Mouse (Mus musculus) liver, adult 2 months (tissue): ENCODE measurements at regions not wholly inside any gene's neighbourhood (a gene's known extent, or its start where the extent isn't known, plus 50 kb on each side); places are given as distances from the start of the nearest gene placed in this dataset.

Source experiments
- CTCF ChIP-seq: fragments of 200-500 bp; IDR thresholded peaks from 2 replicates; pipeline ENCODE4 v1.5.1; 2011; ENCODE audit warnings: low read depth, low read length, control low read depth
- POLR2A ChIP-seq: fragments of 200-500 bp; IDR thresholded peaks from 2 replicates; pipeline ENCODE4 v1.6.1; 2011; ENCODE audit warnings: low read length, control low read depth; ENCODE audit not compliant: insufficient read depth; ENCODE audit errors: extremely low read depth

- no peak for TF ChIP-seq POLR2A
- TF ChIP-seq CTCF, result no peak
Measured at GRCm38 (mm10) chr19:59401304-59401703, 55.7 kb upstream of the Pdzd8 start.
